Mouse (Mus musculus) heart, postnatal 25 days (tissue): ENCODE measurements around the gene Phrf1. TPM values are rescaled to one million over a fixed set of nuclear protein-coding genes. Genes with fewer than 3 reads are reported as not detected.

Source experiments
- DNase-seq: peaks from one replicate; pipeline ENCODE4 v3.0.0; 2022; ENCODE audit warnings: low spot score
- intact Hi-C: fragments of 180-260 bp; cut with DNase I; formaldehyde crosslinking; loops from one replicate; pipeline ENCODE4 v1.15.1; 2025
- total RNA-seq, 2 experiments: library from RNA; stranded (reverse); gene quantifications; 2 replicates each; pipeline ENCODE4 v1.2.3; 2021

Gene Phrf1
- total RNA-seq: 10 to 100 TPM; 29.8 to 31.6 TPM

DNA sequence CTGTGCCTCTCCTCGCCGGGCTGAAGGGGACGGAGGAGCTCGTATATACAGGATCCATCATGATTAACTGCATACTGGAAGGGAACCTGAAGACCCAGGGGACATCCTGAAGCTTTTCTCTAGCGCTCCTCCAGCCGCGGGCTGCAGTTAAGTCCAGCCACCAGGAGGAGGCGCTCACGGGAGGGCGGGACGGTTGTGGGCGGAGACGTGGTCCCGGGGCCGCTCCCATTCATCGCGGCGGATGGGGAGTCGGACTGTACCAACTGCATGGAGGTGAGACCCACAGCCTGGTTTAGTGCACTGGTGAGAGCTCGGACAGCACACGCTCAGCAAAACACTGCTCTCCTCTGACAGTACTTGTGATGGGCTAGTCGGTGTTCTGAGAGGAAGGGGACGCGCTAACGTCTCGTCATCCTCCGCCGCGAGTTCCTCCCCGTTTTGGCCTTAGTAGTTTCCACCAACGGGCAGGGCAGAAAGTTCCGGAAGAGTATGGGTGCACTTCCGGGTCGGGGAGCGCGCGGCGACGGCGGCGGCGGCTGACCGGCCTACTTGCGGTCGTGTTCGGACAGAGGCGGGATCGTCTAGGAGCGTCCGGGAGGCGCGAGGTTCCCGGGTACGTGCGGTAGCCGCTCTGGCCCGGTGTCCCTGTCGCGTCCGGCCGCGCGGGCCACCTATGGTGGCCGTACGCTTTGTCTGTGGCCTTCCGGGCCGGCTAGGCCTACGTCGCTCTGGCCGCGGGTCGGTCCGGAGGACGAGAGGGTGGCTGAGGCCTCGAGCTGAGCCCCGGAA, at the start of gene Phrf1:
TSS of gene Phrf1 (plus strand) at position 506 of the 789 bp plus-strand sequence.
- peak; percentile 80 for DNase-seq
- intact Hi-C loops: no loop called here

DNA sequence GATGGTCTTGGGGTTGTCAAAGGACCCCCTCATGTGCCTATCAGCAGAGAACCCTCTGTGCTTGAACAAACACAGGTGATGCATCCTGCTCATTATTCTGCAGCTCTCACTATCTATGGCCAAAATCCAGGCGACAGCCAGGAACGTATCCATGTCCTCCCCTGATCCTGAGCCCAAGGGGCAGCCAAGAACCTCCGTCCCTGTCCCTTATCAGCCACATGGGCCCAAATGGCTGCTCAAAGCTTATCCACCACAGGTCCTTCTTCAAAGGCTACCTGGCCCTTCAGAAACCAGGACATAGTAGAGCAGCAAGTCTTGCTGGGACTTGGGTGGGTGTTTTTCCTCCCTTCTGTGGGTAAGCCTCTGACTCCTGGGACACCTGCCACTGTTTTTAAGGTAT, 40.4 kb upstream of the Phrf1 start:
- no peak for DNase-seq
- intact Hi-C loops: no loop called here

DNA sequence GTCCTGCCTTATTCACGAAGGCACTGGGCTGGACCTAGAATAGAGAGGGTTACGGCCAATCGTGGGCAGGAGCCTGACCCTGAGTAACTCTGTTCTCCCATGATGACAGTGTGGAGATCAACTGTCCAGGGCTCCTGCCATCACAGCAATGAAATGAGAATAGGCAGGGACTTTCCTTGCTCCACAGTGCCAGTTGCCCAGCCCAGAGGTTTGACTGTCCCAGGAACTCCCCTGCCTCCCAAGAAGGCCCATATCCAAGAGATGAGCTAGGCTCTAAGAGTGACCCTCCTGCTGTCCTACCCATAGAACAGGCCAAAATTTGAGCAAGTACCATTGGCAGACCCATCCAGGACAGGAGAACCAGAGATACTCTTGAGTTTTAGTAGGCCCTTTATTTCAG, 39.9 kb upstream of the Phrf1 start:
- intact Hi-C loops: no loop called here
- no peak for DNase-seq

DNA sequence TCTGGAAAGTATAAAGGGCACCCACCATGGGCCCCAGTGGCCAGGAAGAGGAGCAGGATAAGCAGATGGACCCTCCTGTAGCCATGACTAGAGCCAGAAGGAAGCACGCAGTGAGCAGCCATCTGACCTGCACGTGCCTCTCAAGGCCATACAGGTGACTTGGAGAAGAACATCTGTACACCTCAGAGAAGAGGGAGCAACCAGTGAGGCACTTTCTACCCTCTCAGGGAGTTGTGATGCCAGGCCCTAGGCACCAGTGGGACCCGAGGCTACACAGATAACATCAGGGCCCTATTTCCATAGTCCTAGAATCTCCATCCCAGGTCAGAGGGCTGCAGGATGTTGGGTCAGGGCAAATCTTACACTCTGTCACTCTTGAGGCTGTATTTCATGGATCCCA, 38.4 kb upstream of the Phrf1 start:
- no peak for DNase-seq
- intact Hi-C loops: no loop called here

DNA sequence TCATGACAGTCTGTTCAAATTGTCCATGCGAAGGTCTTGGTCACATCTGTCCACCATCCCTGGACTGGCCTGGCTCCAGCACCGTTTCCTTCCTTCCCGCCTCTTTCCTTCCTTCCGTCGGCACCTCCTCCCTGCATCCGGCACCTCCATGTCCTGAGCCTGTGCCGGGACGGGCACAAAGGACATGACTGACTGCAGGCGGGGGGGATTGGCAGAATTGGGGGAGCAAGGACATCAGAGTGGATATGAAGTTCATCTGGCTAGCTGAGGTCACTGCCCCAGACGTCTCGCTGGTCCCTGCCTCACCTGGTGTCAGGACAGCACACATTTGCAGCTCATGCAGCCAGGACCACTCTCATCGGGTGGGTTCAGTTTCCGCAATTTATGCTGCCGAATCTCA, 37.5 kb upstream of the Phrf1 start:
- no peak for DNase-seq
- intact Hi-C loops: no loop called here

DNA sequence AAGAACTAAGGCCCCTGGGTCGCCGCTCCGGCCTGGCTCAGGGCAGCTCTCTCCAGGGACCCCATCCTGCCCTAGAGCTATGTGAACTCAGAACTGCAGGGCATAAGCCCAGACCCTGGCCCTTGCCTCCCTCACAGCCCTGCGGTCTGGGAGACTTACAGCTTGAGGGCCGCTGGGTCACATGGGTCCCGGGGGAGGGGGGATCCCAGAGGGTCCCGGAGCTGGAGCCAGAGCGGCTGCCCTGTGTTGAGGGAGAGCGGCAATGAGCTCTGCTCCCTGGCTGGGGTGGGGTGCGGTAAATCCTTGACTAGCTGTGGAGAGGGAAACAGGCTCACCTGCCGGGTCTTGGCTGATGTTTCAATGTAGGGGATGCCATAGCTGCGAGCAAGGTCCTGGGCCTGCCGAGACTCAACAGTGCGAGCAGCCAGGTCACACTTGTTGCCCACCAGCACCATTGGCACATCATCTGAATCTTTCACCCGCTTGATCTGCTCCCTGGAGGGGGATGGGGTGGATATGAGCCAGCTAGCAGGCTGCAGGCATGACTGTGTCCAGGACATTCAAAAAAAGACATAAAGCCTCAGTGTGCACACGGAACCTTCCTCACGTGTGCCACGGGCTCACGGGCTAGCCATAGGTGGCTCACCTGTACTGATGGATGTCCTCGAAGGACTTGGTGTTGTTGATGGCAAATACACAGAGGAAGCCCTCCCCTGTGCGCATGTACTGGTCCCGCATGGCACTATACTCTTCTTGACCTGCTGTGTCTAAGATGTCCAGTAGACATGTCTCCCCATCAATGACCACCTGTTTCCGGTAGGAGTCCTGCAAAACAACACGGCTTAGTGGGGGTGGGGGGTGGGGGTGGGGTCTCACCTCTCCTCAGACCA, 36.5 kb upstream of the Phrf1 start:
- intact Hi-C loops: no loop called here
- DNase-seq: no peak

DNA sequence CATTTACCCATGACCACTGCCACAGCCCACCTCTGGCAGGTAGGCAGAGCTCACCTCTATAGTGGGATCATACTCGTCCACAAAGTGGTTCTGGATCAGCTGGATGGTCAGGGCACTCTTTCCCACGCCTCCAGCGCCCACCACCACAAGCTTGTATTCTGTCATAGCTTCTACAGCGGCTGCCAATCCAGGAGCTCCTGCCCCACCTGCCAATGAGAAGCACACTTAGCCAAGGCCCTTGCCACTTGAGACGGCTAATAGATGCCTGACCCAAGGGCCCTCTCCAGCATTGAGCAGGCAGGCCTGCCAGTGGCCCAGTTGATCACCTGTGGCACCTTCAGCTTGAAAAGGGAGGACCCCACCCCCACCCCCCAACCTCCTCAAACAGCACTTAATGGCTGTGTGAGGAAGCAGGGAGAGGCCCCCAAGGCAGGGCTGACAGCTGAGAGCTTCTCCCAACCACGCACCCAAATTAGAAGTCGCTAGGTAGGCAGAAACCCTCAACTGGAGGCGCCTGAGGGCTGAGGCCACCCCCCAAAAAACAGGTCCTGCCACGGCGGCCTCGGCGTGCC, 35.7 kb upstream of the Phrf1 start:
- intact Hi-C loops: no loop called here
- no peak for DNase-seq

DNA sequence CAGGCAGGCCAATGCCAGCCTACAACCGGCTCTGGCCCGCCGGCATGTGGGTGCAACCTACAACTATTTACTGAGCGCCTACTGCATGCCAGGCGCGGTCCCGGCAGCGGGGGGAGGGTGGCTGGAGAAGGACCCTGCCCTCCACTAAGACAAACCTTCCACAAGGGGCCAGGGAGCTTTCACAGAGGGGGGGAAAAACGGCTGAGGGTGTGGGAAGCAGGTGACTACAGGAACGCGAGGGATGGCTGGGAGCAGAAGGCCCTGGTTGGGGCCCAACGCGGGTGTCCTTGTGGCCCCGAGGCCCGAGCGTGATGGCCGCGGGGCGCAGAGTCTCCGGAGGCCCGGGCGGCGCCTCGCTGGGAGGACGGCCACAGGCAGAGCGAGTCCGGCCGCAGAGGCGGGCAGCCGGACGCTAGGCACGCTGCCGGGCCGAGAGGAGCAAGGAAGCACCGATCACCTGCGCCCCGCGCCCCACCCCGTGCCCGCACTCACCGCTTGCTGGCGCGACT, 35.2 kb upstream of the Phrf1 start:
- DNase-seq: no peak
- intact Hi-C loops: no loop called here

DNA sequence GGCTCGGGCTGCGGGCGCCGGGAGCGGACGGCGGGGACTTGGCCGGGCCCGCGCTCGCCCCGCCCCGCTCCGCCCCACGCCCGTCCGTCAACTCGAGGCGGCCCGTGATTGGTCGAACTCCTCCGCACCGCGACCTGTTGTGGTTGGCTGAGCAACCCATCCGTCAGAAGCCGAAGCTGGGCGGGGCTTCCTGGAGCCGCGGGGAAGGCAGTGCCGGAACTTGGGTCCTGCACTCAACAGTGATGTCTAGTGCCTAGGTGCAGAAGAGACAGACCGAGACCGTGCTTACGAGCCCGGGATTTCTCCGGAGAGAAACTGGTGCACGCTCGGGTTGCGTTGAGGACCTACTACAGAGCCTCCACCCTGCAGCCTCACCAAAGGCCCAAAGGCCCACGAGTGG, 34.6 kb upstream of the Phrf1 start, which contains the start of the genes Hras and Lrrc56:
TSS of gene Hras (minus strand) at position 58 of the 400 bp plus-strand sequence.
TSS of gene Lrrc56 (plus strand) at position 210 of the 400 bp plus-strand sequence.
- intact Hi-C loops: no loop called here
- DNase-seq: peak; percentile 97

DNA sequence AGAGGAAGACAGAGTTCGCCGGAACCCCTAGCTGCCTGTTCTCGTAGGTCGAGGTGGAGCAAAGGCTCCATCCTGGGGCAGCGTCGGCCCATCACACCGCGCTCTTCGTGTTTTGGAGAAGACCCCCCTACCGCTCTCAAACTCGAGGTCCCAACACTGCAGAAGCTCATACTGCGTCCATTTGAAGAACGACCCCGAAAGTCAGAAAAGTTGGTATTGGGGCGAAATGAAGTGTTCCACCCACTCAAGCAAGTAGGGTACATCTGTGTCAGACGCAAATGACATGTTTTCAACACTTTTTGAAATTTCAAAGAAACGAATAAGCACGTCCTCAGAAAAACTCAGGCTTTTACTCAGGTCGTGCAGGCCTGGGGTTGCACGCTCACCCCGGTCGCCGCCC, 34.2 kb upstream of the Phrf1 start:
- intact Hi-C loops: no loop called here

DNA sequence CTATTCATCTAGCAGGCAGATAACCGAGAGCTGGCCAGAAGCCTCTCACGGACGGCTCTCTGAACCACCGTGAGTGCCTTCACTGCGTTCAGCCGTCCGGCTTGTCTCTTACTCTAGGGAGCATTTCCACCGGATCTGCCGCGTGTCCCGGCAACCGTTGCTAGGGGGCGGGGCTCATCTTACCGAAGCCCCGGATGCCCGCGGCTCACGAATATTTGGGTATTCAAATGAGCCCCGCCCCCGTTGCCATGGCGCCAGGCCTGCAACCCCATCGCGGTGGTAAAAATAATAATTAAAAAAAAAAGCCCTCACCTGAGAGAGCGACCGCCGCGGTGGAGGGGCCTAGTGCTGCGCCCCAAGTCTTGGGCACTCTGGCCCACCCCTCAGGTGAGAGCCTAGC, 33.8 kb upstream of the Phrf1 start:
- peak; percentile 74 for DNase-seq
- intact Hi-C loops: no loop called here

More for the DNA sequence above, 34.2 kb upstream of the Phrf1 start:
- DNase-seq: no peak

DNA sequence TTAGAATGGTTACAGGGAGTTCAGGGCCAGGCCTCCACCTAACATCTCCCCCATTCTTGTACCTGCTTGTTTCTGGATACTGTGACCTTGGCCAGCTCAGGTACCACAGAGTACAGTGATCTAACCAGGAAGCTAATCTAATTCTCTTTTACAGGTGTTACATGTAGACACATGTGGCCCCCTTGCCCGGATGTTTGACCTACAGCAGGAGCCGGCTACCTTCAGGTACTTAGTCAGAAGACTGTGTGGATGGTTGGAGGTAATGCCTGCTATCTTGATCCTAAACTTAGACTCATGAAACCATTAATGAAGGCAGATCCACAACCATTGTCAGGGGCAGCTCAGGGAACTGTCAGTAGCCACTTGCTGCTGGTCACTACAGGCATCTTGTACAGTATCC, 32.8 kb upstream of the Phrf1 start:
- intact Hi-C loops: no loop called here
- no peak for DNase-seq

DNA sequence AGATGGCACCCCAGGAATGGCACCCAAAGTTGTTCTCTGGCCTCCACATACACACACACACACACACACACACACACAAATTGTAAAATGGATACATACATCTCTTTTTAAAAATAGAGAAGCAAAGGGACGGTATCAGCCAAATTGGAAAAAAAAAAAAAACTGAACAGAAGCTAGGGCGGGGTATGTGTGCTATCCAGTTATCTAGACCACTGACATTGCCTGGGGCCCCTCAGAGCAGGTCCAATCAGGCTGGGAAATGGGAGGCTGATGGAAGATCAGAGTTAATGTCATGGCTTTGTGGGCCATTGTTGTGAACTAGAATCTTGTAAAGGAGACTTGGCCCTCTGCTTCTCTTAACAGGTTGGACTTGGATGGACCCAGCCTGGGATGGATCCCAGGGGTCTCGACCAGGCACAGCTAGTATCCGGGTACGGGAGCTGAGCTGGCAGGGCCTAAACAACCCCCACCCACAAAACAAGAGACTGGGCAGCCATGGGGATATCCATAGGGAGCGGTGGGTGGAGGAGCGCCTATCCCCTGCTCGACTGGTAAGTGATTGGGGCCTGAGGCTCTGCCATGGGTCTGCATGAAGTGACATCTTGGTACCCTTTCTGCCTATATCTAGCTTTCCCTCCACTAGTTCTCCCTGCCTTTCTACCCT, 31.8 kb upstream of the Phrf1 start:
- intact Hi-C loops: no loop called here
- no peak for DNase-seq

DNA sequence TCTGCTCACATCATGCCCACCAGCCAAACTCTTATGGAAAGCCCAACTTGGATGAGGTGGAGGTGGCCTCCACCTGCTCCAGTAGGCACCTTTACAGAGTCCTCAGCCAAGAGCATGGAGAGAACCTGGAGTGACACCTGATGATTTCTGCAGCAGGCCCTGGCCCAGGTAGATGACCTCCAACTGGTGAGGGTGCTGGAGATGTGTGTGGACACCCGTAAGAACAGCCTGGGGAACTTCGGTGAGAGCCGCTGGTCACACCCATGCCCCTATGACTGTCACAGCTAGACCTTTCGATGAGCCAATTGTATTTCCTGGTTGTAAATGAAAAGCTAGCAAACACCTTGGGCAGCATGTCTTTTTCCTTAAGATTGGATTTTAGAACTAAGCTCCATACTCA, 30.5 kb upstream of the Phrf1 start:
- no peak for DNase-seq
- intact Hi-C loops: no loop called here

DNA sequence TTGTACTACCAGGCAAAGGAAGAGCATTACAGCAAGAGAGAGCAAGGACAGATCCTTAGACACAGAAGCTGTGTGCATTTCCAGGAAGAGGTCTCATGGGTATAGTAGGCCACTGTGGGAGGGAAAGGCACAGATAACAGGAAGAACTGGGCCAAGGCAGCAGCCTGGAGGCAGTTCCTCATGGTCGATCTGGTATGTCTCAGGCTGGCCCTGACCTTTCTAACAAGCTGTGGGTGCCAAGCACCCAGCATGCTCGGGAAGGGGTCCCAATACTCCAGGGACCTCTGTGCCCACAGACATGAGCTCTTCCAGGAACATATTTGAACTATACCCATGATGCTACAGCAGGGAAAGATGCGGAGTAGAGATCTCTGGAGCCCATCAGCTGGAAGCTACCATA, 24.0 kb upstream of the Phrf1 start:
- intact Hi-C loops: no loop called here
- no peak for DNase-seq

DNA sequence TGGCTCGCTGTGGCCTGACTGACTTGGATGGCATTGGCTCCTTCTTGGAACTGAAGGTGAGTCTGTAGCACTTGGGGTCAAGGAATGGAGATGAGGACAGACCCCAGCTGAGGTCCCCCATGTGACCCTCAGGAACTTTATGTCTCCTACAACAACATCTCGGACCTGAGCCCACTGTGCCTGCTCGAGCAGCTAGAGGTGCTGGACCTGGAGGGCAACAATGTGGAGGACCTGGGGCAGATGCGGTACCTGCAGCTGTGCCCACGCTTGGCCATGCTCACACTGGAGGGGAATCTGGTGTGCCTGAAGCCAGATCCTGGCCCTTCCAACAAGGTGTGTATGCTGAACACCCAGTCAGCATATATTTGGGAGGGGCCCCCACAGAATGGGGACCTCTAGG, 23.1 kb upstream of the Phrf1 start:
- DNase-seq: no peak

DNA sequence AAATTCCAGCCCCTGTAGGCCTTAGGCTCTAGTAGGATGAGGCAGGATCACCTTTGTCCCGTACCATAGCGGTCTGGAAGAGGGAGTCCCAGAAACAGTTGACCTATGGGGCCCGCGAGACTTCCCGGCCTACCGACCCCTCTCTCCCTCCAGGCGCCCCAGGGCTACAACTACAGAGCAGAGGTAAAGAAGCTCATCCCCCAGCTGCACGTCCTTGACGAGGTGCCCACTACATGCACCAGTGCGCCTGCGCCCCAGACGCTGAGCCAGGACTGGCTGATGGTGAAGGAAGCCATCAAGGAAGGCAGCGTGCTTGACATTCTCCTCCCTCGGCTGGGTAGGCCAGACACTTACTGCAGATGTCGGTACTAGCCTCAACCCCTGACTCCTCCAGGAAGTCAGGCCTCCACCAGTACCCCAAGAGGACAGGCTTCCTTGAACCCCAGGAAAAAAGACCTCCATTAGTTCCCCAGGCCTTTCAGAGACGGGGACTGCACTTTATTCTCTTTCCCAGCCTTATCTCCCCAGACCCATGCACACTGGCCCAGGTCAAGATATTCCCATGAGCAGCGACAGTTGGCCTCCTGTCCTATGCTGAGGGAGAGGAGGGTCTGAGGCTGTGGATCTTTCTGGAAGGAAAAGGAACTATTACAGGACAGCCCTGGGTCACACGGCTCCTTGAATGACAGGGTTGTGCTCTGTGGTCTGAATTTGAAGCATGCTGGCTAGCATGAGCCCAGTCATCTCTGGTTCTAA, 22.2 kb upstream of the Phrf1 start:
- intact Hi-C loops: no loop called here
- DNase-seq: no peak

More for the DNA sequence above, 23.1 kb upstream of the Phrf1 start:
- intact Hi-C loops: no loop called here

DNA sequence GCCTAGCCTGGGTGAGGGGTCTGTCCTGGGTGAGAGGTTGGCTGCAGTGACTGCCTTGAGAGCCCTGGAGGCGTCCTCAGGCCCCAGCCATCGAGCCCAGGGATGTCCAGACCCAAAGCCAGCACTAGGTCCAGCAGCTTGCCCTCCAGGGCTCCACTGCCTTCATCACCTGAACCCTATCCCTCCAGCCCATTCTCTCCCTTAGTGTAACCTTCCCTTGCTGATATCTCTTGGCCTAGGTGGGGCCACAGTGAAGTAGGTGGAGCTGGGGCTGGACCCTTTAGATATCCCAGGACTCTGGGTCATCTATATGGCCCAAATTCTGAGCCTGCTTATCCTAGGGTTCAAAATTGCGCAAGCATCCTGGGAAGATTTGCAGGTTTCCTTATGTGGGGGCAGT, 19.1 kb upstream of the Phrf1 start:
- DNase-seq: no peak
- intact Hi-C loops: no loop called here

DNA sequence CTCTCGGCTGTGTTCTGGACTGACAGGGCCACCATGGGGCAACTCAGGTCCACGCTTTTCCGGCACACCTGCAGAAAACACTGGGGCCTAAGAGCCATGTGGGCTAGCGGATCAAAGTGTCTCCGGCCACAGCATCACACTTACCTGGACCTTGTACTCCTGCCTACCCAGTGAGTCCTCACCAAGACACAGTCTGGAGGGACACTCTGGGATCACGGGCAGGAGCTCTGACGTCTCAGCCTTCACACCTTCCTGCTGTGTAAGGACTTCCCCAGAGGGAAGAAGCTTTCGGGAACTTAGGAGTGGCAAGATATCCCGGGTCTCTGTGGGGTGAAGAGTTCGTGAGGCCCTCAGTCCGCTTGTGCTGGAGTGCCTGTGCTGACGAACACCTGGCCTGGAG, 18.4 kb upstream of the Phrf1 start:
- intact Hi-C loops: no loop called here
- DNase-seq: no peak
